Mouse (Mus musculus) ES-CJ7 (cell line): Measurements from ENCODE around the gene Sectm1a.
A peak's percentile ranks its signal among the peaks of the same experiment; 100 is the strongest.
"Not testable (repeated sequence)": the region's sequence is repeated elsewhere in the genome, so short reads cannot be mapped to it uniquely, and the experiment has no call there.

ENCODE experiments used
- DNase-seq: peaks from one replicate; pipeline ENCODE4 v3.0.0; 2011; ENCODE audit warnings: low read depth, low spot score

The Sectm1a gene

DNA sequence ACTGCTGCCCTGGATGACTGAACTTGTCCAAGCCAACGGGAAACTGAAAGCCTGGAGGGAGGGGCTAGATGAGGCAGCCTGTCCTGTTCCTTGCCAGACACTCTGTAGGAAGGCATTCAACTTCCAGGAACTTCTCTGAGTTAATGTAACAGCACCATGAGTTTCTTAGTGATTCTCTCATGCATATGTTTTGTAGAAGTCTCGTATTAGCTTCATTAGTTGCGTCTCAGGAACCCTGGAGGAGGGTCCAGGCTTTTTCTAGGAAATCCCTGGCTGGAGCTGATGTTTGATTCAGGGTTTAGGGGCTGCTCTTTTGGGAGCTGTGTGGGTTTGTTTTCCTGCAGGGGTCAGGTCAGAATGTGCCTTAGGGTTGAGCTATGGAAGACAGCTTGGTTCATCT is at the start of gene Sectm1a:
TSS of gene Sectm1a (minus strand) at position 101 of the 400 bp plus-strand sequence.
- no peak for DNase-seq

- no peak for DNase-seq
Observed at GRCm38 (mm10) chr11:121129616-121130015, 48.6 kb upstream of the Sectm1a start.

GRCm38 (mm10) chr11:121127441-121127840 is 46.4 kb upstream of the Sectm1a start:
- DNase-seq, result no peak

DNA sequence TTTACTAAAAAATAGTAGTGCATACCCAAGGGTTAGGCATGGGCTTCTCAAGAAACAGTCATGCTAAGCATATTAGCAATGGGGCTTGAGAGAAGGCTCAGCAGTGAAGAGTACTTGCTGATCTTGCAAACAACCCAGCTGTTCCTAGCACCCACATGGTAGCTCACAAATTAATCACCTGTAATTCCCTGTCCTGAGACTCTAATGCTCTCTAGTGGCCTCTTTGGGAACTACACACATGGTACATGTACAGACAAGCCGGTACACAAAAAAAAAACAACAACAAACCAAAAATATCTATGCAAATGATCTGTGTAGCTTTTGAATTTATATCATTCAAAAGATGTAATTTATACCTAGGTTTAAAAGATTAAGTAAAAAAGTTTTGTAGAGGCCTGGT is 45.4 kb upstream of the Sectm1a start:
- DNase-seq, result peak; percentile 84

DNA sequence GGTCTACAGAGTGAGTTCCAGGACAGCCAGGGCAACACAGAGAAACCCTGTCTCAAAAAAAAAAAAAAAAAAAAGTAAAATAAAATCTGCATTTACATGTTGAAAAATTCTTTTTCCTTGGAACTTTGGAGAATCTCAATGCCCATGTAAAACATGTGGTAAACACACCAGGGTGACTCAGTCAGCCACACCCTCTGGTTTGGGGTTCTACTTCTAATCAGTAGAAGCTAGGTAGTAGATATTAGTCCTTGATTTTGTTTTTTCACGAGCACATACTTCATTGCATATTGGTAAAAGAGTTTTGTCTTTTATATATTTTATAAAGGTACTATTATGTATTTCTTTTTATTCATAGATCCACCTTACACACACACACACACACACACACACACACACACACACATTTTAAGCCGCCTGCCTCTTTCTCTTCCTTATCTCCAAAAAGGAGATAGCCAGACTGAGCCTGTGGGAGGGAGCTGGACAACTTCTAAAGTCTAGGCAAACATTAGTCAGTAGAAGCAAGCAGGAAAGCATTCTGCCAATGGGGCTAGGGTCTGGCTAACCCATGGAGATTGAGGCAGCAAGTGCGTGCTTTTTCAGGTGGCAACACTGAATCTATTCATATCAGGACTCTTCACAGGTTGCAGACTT is 44.6 kb upstream of the Sectm1a start:
- no peak for DNase-seq

DNA sequence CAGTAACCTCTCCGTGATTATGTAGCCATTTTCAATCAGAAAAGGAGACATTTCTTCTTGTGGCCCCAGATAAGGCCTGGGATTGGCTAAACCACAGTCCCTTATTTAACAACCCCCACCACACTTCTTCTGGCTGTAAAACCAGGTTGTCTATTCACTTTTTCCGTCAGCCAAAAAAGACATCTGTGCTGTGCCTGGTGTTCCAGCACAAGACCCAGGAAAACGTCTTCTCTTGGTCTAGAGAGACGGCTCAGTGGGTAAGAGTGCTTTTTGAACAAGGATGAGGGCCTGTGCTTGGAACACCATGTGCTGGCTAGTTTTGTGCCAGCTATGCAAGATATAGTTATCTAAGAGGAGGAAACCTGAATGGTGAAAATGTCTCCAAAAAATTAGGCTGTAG is 42.4 kb upstream of the Sectm1a start:
- DNase-seq, result no peak

GRCm38 (mm10) chr11:121122024-121122670 is 41.1 kb upstream of the Sectm1a start:
- DNase-seq, result no peak

- DNase-seq, result no peak
Observed at GRCm38 (mm10) chr11:121121151-121121550, 40.1 kb upstream of the Sectm1a start.

DNA sequence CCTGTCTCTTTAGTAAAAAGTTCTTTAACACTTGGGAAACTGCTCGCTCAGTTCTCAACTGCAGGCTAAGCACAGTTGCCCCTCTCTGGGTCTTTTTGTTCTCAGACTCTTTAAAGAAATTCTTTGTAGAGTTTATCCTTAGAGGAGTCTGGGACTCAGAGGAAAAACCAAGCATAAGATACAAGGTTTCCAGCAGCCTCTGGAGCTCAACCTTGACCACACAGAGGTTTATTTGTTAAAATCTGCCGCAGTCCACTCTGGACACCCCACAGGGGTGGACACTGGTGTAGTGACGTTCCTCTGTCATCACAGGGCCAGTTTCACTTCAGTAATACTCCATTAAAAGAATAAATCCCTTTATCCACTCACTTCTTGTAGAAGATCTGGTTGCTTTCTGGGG is 37.6 kb upstream of the Sectm1a start, which contains the start of gene Tex19.2:
TSS of gene Tex19.2 (minus strand) at position 101 of the 400 bp plus-strand sequence.
- no peak for DNase-seq

GRCm38 (mm10) chr11:121118106-121118505 is 37.1 kb upstream of the Sectm1a start:
- DNase-seq, result peak; percentile 61

DNA sequence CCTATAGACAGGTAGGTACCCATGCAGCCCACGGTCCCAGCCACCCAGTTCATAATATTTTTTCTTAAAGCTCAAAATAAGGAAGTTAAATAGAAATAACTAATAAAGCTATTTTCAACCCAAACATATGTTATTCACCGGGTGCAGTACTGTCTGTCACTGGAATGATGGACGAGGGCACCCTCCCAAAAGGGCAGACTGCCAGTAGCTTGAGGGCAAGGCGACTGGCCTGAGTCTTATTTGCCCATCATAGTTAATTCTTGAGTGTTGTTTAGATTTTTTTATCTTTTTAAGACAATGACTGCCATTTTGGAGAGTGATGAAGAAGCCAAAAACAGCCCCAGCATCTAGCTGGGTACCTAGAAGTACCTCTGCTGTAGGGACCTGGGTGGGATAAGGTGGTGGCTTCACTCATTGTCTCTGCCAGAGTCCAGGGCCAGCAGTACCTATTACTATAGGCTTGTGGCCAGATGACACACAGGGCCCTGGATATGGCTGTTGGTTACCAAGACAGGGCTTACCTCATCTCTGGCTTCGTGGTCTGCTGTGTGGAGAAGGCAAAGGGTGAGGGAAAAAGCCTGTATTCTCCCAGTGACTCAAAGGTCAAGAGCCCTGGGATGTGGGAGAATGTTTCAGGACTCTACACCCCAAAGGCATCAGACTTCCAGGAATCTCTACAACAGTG is 31.2 kb upstream of the Sectm1a start:
- no peak for DNase-seq

GRCm38 (mm10) chr11:121111601-121112000 is 30.6 kb upstream of the Sectm1a start:
- DNase-seq, result no peak

DNA sequence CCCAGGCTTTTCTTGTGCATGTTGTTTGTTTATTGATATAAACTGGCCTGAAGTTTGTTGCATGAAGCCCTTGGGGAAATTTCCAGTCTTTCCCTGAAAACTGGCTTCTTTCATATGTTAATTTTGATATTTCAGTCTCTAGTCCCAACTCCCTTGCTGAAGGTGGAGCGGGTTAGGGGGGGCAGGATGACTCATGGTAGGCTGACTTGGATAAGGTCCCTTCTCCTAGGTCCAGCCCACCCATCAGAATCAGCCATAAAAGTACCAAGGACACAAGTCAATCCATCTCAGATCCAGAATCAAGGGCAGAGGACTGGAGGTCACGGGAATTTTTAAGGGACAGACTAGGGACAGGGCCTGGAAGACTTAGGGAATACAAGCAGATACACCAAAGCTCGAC is 30.0 kb upstream of the Sectm1a start:
- no peak for DNase-seq

- DNase-seq, result no peak
Observed at GRCm38 (mm10) chr11:121109986-121110385, 29.0 kb upstream of the Sectm1a start.

DNA sequence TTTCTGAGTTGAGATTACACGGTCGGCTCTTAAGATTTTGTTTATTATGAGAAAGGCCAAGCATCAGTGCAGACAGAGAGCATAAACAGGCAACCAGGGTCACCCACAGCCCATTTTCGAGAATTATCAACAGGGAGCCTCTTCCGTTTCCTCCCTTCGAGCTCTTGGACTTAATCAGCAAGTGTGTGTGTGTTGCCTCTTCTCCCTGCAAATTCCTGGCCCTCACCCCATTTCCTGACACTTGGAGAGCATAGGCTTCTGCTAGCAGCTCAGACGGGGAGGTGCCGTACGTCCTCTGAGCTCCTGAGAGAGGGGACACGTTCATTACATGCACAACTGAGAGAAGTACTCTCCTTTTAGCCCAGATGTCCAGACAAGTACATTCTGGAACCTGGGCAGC is 27.0 kb upstream of the Sectm1a start:
- no peak for DNase-seq

- not testable (repeated sequence) for DNase-seq
Observed at GRCm38 (mm10) chr11:121107242-121107641, 26.2 kb upstream of the Sectm1a start.

DNA sequence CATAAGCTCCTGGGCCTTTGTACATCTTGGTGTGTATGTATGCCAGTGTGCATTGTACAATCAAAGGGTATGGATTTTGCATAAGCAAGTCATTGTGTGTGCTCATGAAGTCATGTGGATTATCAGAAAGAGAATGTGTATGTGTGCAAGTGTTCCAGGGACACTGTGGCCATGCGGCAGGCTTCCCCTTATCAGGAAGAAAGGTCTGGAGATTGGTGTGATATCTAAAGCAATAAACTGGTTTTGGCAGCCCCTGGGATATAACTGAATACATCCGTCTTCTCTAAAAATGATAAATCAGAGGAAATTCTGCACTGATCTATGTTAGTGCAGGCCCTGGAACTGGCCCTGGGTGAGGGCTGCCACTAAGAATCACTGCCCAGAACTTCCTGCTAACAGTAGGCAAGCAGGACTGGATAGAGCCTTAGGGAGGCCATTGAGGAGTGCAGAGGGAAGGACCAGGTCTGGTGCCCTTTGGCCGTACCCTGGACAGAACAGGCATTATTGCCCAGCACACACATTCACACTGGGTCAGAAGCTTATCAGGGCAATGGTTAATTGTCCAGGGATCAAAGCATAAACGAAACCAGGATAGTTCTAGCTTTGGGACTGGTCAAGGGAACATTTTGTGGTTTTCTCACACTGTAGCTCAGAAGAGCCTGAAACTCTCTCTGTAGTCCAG is 20.2 kb upstream of the Sectm1a start:
- DNase-seq, result no peak

GRCm38 (mm10) chr11:121100692-121101091 is 19.7 kb upstream of the Sectm1a start:
- DNase-seq, result no peak

GRCm38 (mm10) chr11:121099762-121100161 is 18.7 kb upstream of the Sectm1a start:
- DNase-seq, result no peak

DNA sequence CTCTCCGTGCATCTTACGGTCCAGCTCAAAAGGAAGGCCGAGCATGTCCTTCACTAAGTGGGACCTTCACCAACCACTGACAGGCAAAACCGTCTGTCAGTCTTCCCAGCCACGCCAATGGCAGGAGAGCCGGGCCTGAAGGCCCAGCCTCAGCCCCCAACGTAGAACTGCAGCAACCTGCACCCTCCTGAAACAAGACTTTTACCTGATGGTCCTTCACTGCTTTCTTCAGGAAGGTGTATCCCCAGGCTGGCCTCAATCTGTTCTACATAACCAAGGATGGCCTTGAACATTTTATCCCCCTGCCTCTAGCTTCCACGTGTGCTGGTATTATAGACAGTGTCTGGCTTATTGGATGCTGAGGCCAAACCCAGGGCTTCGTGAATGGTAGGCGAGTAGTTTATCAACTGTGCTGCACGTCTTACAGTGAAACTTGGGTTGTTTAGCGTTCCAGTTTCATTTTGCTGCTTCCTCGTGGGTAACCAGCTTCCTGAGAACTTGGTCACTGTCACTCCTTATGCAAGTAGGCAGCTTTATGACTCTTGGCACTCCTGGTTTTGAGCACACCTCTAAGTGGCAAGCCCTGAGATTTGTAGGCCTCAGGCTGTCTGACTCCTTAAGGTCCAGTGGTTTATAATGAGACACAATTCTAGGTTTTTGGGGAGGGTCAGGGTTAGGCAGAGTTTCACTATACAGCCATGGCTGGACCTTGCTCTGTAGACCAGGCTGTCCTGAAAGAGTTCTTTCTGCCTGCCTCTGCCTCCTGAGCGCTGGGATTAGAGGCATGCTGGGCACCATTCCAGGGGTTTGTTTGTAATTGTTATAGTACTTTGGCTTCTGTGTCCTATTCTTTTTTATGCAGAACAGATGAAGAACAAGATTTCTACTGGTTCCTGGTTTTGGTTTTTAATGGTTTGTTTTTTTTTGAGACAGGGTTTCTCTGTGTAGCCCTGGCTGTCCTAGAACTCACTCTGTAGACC is 11.9 kb upstream of the Sectm1a start:
- DNase-seq, result no peak

DNA sequence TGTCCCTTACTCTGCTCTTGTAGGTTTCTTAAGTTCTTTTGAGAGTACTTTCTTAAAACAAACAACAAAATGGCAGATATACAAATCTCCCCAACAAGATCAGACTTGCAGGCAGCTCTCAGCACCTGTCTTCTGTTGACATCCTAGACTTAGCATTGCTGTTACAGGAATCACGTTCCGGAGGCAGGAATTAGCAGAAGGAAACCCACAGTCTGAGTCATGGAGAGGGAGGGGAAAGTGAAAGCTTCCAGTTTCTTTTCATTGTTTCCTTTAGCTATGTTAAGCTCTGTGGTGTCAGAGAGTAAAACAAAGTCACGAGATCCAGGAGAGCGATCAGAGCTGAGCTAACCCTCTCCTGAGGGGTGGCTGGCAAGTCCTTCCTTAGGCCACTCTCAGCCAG is 9.9 kb upstream of the Sectm1a start:
- no peak for DNase-seq
